ENCODE assay signal across 25 mouse cellular contexts in genomic region chr16:88627566-88627965, GRCm38 (mm10). TPM values are rescaled to one million over a fixed set of nuclear protein-coding genes. Genes with fewer than 3 reads are reported as not detected.
DNase-seq lines count a peak whose midpoint lies in the region; ATAC-seq and TF ChIP-seq lines count a peak whose summit lies in the region.
"Had no signal": no experiment of that assay in that cellular context is flagged by ENCODE, and none has a peak within 500 bp of the region (broad histone marks: within the 10 kb centered on the region; RNA-seq: fewer than 3 reads in every experiment).

2310079G19Rik (minus strand) TSS chr16:88627666.

- no peaks in the 10 kb centered on the region for H3K27me3 ChIP-seq in midbrain, embryonic 11.5 days (ENCODE audit: control insufficient read depth, insufficient read depth, low read length)
- no peaks in the 10 kb centered on the region for H3K27me3 ChIP-seq in midbrain, embryonic 16.5 days (ENCODE audit: control insufficient read depth, insufficient read depth, low read depth, low read length)
- H3K27me3 ChIP-seq: CH12.LX, Patski had no signal

- H3K4me2 ChIP-seq in midbrain, embryonic 11.5 days = no peak within 1 kb of the TSS
- no peak within 1 kb of the TSS for H3K4me2 ChIP-seq in midbrain, embryonic 16.5 days (ENCODE audit: low read length)

- DNase-seq in gastrocnemius, adult 2 months = no peak
- DNase-seq in gastrocnemius, postnatal 36 days = no peak
- DNase-seq in midbrain, embryonic 11.5 days (ENCODE audit: low spot score, missing footprints) = peak; percentile 21
- DNase-seq: adrenal gland, adult 2 months; adrenal gland, adult 8-10 months; adrenal gland, postnatal 10 days; adrenal gland, postnatal 14 days; adrenal gland, postnatal 25 days; adrenal gland, postnatal 36 days; B cell, adult 2 months; cerebellum, adult 11 months; cerebellum, adult 11-12 months; cerebellum, adult 18-20 months had no signal

- 89% methylated on average over 4 of the region's 4 CpGs for WGBS in midbrain, embryonic 11.5 days
- 92% methylated on average over 4 of the region's 4 CpGs for WGBS in midbrain, embryonic 16.5 days

- H3K4me1 ChIP-seq in midbrain, embryonic 11.5 days (ENCODE audit: control insufficient read depth, insufficient read depth, low read length) = no peaks in the 10 kb centered on the region
- H3K4me1 ChIP-seq in midbrain, embryonic 16.5 days (ENCODE audit: control insufficient read depth, insufficient read depth, low read length) = no peaks in the 10 kb centered on the region

- intact Hi-C loops in gastrocnemius, adult 2 months (cut with DNase I) = no loop called here
- intact Hi-C loops in gastrocnemius, postnatal 36 days (cut with DNase I) = no loop called here

- no peaks in the 10 kb centered on the region for H3K36me3 ChIP-seq in midbrain, embryonic 11.5 days (ENCODE audit: control insufficient read depth, insufficient read depth, low read length)
- H3K36me3 ChIP-seq in midbrain, embryonic 16.5 days (ENCODE audit: control insufficient read depth, insufficient read depth, low read length) = no peaks in the 10 kb centered on the region
- H3K36me3 ChIP-seq: G1E had no signal

- no peak for ATAC-seq in midbrain, embryonic 11.5 days (ENCODE audit: low FRiP score)
- no peak for ATAC-seq in midbrain, embryonic 16.5 days
- ATAC-seq: activated CD4-positive, CD25-positive, alpha-beta regulatory T cell, adult 4 months; CD4-positive, CD25-positive, alpha-beta regulatory T cell, adult 4 months; Patski had no signal

- TF ChIP-seq CTCF in gastrocnemius, adult 2 months (IDR thresholded peaks at IDR 0.05) = no peak

- H3K27ac ChIP-seq in gastrocnemius, adult 2 months = no peak within 1 kb of the TSS
- H3K27ac ChIP-seq in midbrain, embryonic 11.5 days (ENCODE audit: low read depth, low read length) = no peak within 1 kb of the TSS
- no peak within 1 kb of the TSS for H3K27ac ChIP-seq in midbrain, embryonic 16.5 days (ENCODE audit: low read length)

- peak within 1 kb of the TSS; percentile 56 for H3K4me3 ChIP-seq in gastrocnemius, adult 2 months
- H3K4me3 ChIP-seq in midbrain, embryonic 11.5 days (ENCODE audit: low read depth, low read length) = no peak within 1 kb of the TSS
- H3K4me3 ChIP-seq in midbrain, embryonic 16.5 days (ENCODE audit: low read depth, low read length) = no peak within 1 kb of the TSS

- no peak within 1 kb of the TSS for H3K9ac ChIP-seq in midbrain, embryonic 11.5 days (ENCODE audit: low read length)
- no peak within 1 kb of the TSS for H3K9ac ChIP-seq in midbrain, embryonic 16.5 days (ENCODE audit: low read depth, low read length)

- no peaks in the 10 kb centered on the region for H3K9me3 ChIP-seq in midbrain, embryonic 11.5 days (ENCODE audit: control insufficient read depth, low read length)
- no peaks in the 10 kb centered on the region for H3K9me3 ChIP-seq in midbrain, embryonic 16.5 days (replicated peaks; ENCODE audit: control insufficient read depth, low read length, poor library complexity, severe bottlenecking)

RNA-seq across cellular contexts. Expression of gene 2310079G19Rik, which starts in this region (rescaled TPM):
- not detected for total RNA-seq in gastrocnemius, adult 2 months (2021)
- total RNA-seq in gastrocnemius, postnatal 36 days (2021) = under 1 TPM in 1 of 2 experiments, not detected in 1; 0.49 TPM
- polyA plus RNA-seq in midbrain, embryonic 11.5 days (2014; fragmentation: Nextera tagmentation; extraction: Ambion mirVana) = not detected in 2 replicates
- polyA plus RNA-seq in midbrain, embryonic 16.5 days (2015; fragmentation: Nextera tagmentation; extraction: Ambion mirVana) = not detected in 2 replicates
- total RNA-seq: adrenal gland, adult 18-20 months; adrenal gland, adult 2 months; adrenal gland, adult 8-10 months; adrenal gland, postnatal 10 days; adrenal gland, postnatal 14 days; adrenal gland, postnatal 25 days; adrenal gland, postnatal 36 days; adrenal gland, postnatal 4 days; CH12.LX; ES-E14; MEL had no signal
- polyA plus RNA-seq: activated CD4-positive, CD25-positive, alpha-beta regulatory T cell, adult 4 months; adrenal gland, adult 2 months; brain, embryonic 14.5 days; C2C12; CD4-positive, CD25-positive, alpha-beta regulatory T cell, adult 4 months; G1E; Patski had no signal

Comparison
In these comparisons a context has a peak if more than half of its experiments do, and no peak if none do; other contexts are left out.
1. Peak in DNase-seq in midbrain, embryonic 11.5 days; RNA of the gene not detected or under 1 TPM.